Mouse (Mus musculus) heart, embryonic 16.5 days (tissue): Measurements from ENCODE around the gene Srsf4. TPM values are rescaled to one million over a fixed set of nuclear protein-coding genes. Genes with fewer than 3 reads are reported as not detected.

ENCODE experiments used
- ATAC-seq: fragments of 200-750 bp; cut with Nextera tagmentation; replicated peaks from 2 replicates; pipeline ENCODE4 v1.8.0; 2017; ENCODE audit warnings: moderate number of reproducible peaks; ENCODE audit not compliant: insufficient read depth, low FRiP score; ENCODE audit errors: extremely low read depth
- H3K27ac ChIP-seq: fragments of 300-500 bp; sonication (generic); 2 replicates; pipeline ENCODE4 v1.5.1; 2014; ENCODE audit warnings: mild to moderate bottlenecking, low read length, control low read depth, moderate library complexity
- H3K27me3 ChIP-seq: fragments of 300-500 bp; sonication (generic); 2 replicates; pipeline ENCODE4 v1.6.1; 2014; ENCODE audit warnings: low read length, mixed read lengths; ENCODE audit not compliant: control insufficient read depth, insufficient read depth
- H3K36me3 ChIP-seq: fragments of 300-500 bp; sonication (generic); 2 replicates; pipeline ENCODE4 v1.6.1; 2014; ENCODE audit not compliant: control insufficient read depth, insufficient read depth
- H3K4me1 ChIP-seq: fragments of 300-500 bp; sonication (generic); 2 replicates; pipeline ENCODE4 v1.6.1; 2014; ENCODE audit warnings: low read length, mixed read lengths; ENCODE audit not compliant: control insufficient read depth, insufficient read depth
- H3K4me2 ChIP-seq: fragments of 300-500 bp; sonication (generic); 2 replicates; pipeline ENCODE4 v1.6.1; 2014; ENCODE audit warnings: low read depth, mild to moderate bottlenecking, control low read depth, low read length
- H3K4me3 ChIP-seq: fragments of 300-500 bp; sonication (generic); 2 replicates; pipeline ENCODE4 v1.5.1; 2014; ENCODE audit warnings: mild to moderate bottlenecking, control low read depth, low read length
- H3K9ac ChIP-seq: fragments of 300-500 bp; sonication (generic); 2 replicates; pipeline ENCODE4 v1.6.1; 2014; ENCODE audit warnings: low read length, control low read depth
- H3K9me3 ChIP-seq: fragments of 300-500 bp; sonication (generic); replicated peaks from 2 replicates; pipeline ENCODE4 v1.6.1; 2016; ENCODE audit warnings: low read length; ENCODE audit not compliant: control insufficient read depth
- WGBS: fragments of 180-500 bp; shearing (Covaris S2); extraction: QIAGEN DNeasy Blood & Tissue Kit; methylation state at CpG from one replicate; pipeline ENCODE4 v1.1.7; 2014; 5-methylcytosine and 5-hydroxymethylcytosine counted together
- polyA plus RNA-seq: library from polyadenylated mRNA; unstranded; fragments of >200 nt; fragmentation: Nextera tagmentation; extraction: Ambion mirVana; gene quantifications from 2 replicates; pipeline ENCODE4 v1.2.1, GENCODE M21; 2015

The Srsf4 gene
- polyA plus RNA-seq, 1 experiment from 2014 or later = 76.8 TPM

DNA sequence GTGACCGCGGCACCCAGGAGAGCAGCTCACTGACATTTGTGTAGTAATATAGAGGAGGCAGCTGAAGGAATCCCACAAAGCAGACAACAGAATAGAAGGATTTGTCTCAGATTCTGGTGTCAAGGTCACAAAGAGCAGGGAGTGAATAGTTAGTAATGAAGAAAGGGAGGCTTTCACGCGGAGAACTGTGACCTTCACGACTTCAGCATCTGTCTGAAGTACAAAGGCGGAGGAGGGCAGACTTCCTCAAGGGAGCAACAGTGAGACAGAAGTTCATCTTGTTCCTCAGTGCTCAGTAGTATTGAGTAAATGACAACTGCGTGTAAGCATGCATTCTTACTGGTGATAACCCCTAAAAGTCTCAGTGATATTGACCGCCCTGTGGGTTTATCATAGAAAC lies 77.2 kb downstream of the Srsf4 start:
- 61% methylated on average over 8 of the region's 8 CpGs for WGBS
- Histone ChIP-seq H3K27ac (no peak overlapping the region), H3K9me3 (no peaks in the 10 kb centered on the region)

More for the DNA sequence above, 77.2 kb downstream of the Srsf4 start:
- H3K27me3 ChIP-seq = no peaks in the 10 kb centered on the region
- no peak for ATAC-seq
- H3K4me1 ChIP-seq = peaks cover 2% of the 10 kb centered on the region; the same call in 1 of the 2 replicates
- H3K4me3 ChIP-seq = no peak overlapping the region
- H3K9ac ChIP-seq = no peak overlapping the region
- peaks cover 7% of the 10 kb centered on the region for H3K36me3 ChIP-seq
- H3K4me2 ChIP-seq = no peak overlapping the region

Other genes with a start within 250 kb of the Srsf4 start
- gene Ptpru, start 35.3 kb upstream of the Srsf4 start, polyA plus RNA-seq = 1.5 and 2.4 TPM in 2 replicates
- gene Mecr, start 30.1 kb upstream of the Srsf4 start, polyA plus RNA-seq = 45.6 and 48.4 TPM in 2 replicates
- 0.30 and 0.56 TPM in 2 replicates for gene Tmem200b, start 48.2 kb downstream of the Srsf4 start, polyA plus RNA-seq
- gene Gm10300, start 201.1 kb downstream of the Srsf4 start, polyA plus RNA-seq = 0.05 and 0.10 TPM in 2 replicates
- 67.4 and 68.6 TPM in 2 replicates for gene Epb41, start 201.7 kb downstream of the Srsf4 start, polyA plus RNA-seq